Mouse (Mus musculus): ENCODE measurements around the gene Spsb1. TPM values are rescaled to one million over a fixed set of nuclear protein-coding genes. Genes with fewer than 3 reads are reported as not detected.

The Spsb1 gene
- 28.5 and 35.5 TPM in 2 replicates for polyA plus RNA-seq (2012; rRNA removed; ENCODE audit: low replicate concordance)

DNA sequence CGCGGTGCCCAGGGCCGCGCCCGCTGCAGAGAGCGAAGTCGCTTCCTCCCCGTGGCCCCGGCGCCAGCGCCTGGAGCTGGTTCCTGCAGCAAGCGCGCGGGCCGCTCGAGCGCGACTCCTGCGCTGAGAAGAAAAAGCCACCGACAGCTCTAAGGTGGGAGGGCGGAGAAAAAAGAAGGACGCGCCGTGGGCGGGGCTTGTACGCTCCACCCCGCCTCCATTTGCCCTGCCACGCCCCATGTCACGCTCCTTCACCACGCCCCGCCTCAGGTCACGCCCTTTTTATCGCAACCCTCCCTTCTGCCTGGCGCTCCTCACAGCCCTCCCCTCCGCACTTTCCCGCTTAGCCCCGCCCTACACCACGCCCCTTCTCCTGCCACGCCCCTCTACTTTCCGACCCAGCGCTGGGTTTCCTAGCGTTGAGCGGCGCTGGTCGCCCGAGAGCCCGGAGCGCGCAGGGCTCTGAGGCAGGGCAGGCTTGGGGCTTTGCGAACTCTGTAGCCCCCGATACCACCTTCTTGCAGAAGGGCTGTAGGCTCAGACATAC is at the start of gene Spsb1:
Gene Spsb1, minus strand, starts transcription at position 151 of the 547 bp plus-strand sequence.

Other genes starting within 250 kb of the Spsb1 start
- 34.0 and 63.4 TPM in 2 replicates for gene Tmem201, start 217.0 kb downstream of the Spsb1 start, polyA plus RNA-seq (2012; rRNA removed; ENCODE audit: low replicate concordance)
- gene Slc25a33, start 180.8 kb downstream of the Spsb1 start, polyA plus RNA-seq (2012; rRNA removed; ENCODE audit: low replicate concordance), result 12.1 and 16.5 TPM in 2 replicates
- gene H6pd, start 54.0 kb upstream of the Spsb1 start, polyA plus RNA-seq (2012; rRNA removed; ENCODE audit: low replicate concordance), result 109 and 208 TPM in 2 replicates
- gene Gpr157, start 132.3 kb upstream of the Spsb1 start, polyA plus RNA-seq (2012; rRNA removed; ENCODE audit: low replicate concordance), result 3.2 and 3.3 TPM in 2 replicates
- gene Slc2a5, start 164.2 kb upstream of the Spsb1 start, polyA plus RNA-seq (2012; rRNA removed; ENCODE audit: low replicate concordance), result 29.8 and 31.5 TPM in 2 replicates
- gene Slc2a7, start 193.9 kb upstream of the Spsb1 start, polyA plus RNA-seq (2012; rRNA removed; ENCODE audit: low replicate concordance), result not detected in 2 replicates
- gene Car6, start 246.3 kb upstream of the Spsb1 start, polyA plus RNA-seq (2012; rRNA removed; ENCODE audit: low replicate concordance), result not detected in 2 replicates

Data from subcutaneous adipose tissue, adult 2 months (tissue).